Mouse (Mus musculus): Measurements from ENCODE around the gene Tmem213. TPM values are rescaled to one million over a fixed set of nuclear protein-coding genes. Genes with fewer than 3 reads are reported as not detected.

Gene Tmem213
- polyA plus RNA-seq, 1 experiment from 2014 or later: not detected

DNA sequence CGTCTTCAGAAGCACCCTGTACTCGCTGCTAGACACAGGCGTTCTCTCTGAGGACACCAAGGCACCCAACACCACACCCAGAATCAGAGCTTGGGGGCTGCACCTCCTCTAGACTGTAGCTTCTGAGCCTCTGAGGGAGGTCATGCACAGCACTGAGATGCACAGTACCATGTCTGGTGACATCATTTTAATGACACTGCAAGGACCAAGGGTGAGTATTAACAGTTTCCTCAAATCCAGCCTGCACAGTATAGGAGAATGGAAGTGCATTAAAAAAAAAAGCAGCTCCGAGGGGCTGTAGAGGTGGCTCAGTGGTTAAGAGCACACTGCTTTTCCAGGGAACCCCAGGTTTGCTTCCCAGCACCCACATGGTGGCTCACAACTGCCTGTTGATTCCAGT lies 50.5 kb downstream of the Tmem213 start:
- 71% methylated on average over 4 of the region's 4 CpGs for WGBS (ENCODE audit: insufficient replicate concordance)
- H3K4me2 ChIP-seq: no peak overlapping the region
- no peak overlapping the region for H3K9ac ChIP-seq
- H3K9me3 ChIP-seq (replicated peaks): no peaks in the 10 kb centered on the region
- no peak for DNase-seq
- no peak overlapping the region for H3K27ac ChIP-seq
- no peak overlapping the region for H3K4me3 ChIP-seq (replicated peaks)
- no peak for ATAC-seq (ENCODE audit: low read depth)
- no peaks in the 10 kb centered on the region for H3K4me1 ChIP-seq (replicated peaks)
- H3K27me3 ChIP-seq: no peaks in the 10 kb centered on the region
- no peaks in the 10 kb centered on the region for H3K36me3 ChIP-seq

DNA sequence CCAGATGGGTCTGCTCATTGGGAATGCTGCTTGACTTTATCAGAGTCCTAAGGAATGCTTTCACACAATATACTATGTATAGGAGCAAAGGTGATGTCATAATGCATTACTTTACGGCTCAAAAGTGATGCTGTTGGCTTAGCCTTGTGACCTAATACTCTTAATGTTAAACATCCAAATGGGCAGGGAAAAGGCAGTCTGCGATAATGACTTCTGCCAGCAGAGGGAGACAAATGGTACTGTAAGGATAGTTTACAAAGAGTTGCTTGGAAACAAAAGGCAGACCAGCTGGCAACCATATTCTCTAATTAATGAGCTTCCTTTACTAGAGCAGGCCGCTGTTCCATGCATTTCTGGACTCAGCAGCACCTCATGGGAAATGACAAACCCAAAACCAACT lies 51.0 kb downstream of the Tmem213 start:
- no peaks in the 10 kb centered on the region for H3K27me3 ChIP-seq
- ATAC-seq (ENCODE audit: low read depth): no peak
- no peak overlapping the region for H3K4me3 ChIP-seq (replicated peaks)
- H3K27ac ChIP-seq: no peak overlapping the region
- no peaks in the 10 kb centered on the region for H3K4me1 ChIP-seq (replicated peaks)
- no peaks in the 10 kb centered on the region for H3K9me3 ChIP-seq (replicated peaks)
- 21% methylated on average over 3 of the region's 3 CpGs for WGBS (ENCODE audit: insufficient replicate concordance)
- H3K36me3 ChIP-seq: no peaks in the 10 kb centered on the region
- H3K4me2 ChIP-seq: no peak overlapping the region
- DNase-seq: peak; percentile 38
- H3K9ac ChIP-seq: no peak overlapping the region

DNA sequence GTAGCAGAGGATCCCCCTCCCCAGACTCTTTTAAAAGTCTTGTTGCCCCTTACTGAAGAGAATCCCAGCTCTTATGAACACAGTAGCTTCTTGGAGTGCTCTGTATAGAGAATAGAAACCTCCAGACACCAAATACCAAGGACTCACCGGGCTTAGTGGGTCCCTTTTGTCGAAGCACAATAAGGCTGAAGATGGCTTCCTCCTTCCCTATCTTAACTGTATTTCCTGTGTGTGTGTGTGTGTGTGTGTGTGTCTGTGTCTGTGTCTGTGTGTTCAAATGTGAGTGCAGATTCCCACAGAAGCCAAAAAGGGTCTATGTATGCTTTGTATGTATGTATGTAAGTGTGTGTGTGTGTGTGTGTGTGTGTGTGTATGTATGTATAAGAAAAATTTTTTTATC lies 51.5 kb downstream of the Tmem213 start:
- no peak for DNase-seq
- H3K4me3 ChIP-seq (replicated peaks): no peak overlapping the region
- no peaks in the 10 kb centered on the region for H3K9me3 ChIP-seq (replicated peaks)
- H3K4me2 ChIP-seq: no peak overlapping the region
- ATAC-seq (ENCODE audit: low read depth): no peak
- no peaks in the 10 kb centered on the region for H3K4me1 ChIP-seq (replicated peaks)
- H3K27ac ChIP-seq: no peak overlapping the region
- no peaks in the 10 kb centered on the region for H3K36me3 ChIP-seq
- H3K9ac ChIP-seq: no peak overlapping the region
- WGBS (ENCODE audit: insufficient replicate concordance): 27% methylated on average over 2 of the region's 2 CpGs
- H3K27me3 ChIP-seq: no peaks in the 10 kb centered on the region

DNA sequence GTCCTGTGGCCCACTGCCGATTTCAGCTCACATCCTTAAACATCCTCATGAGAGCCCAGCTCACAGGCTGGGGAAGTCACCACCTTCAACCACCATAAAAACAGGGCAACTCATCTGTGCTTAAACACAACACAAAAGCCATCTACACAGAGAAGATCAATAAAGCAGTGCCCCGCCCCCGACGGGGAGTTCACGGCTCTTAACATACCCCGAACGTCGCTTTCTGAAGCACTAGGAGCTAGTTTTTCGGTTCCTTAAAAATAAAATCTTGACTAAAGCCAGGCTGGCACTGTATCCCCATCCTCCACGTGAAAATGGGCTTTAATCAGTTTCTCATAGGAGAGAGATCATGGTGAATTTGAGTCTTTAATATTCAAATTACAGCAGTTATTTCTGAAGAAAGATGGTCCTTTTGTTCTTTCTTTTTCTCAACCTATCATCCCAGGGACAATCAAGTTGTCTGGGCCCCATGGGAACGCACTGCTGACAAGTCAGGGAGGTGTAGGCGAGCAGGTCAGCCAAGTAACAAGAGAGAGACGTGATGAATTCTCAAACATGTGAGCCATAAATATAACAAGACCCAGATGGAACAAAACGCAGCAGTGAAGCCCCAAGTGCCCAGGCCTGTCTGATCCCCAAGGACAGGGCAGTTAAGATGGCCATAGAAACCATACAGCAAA lies 53.9 kb downstream of the Tmem213 start:
- DNase-seq: no peak
- H3K9ac ChIP-seq: no peak overlapping the region
- H3K9me3 ChIP-seq (replicated peaks): no peaks in the 10 kb centered on the region
- ATAC-seq (ENCODE audit: low read depth): no peak
- no peak overlapping the region for H3K4me3 ChIP-seq (replicated peaks)
- no peaks in the 10 kb centered on the region for H3K4me1 ChIP-seq (replicated peaks)
- no peaks in the 10 kb centered on the region for H3K27me3 ChIP-seq
- WGBS (ENCODE audit: insufficient replicate concordance): 69% methylated on average over 14 of the region's 14 CpGs
- no peaks in the 10 kb centered on the region for H3K36me3 ChIP-seq
- H3K4me2 ChIP-seq: no peak overlapping the region
- no peak overlapping the region for H3K27ac ChIP-seq

DNA sequence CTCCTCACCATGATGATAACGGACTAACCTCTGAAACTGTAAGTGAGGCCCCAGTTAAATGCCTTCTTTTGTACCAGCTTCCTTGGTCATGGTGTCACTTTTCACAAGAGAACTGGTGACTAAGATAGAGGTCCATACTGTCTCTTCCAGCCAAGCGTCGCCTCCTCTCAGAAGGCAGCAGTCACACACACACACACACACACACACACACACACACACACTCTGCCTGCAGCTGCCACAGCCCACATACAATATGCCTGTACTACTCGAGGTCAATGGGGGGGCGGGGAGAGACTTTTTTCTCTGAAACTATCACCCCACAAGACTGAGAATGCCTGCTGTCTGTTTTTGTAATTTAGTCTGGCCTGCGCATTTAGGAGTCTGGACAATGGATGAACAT lies 55.6 kb downstream of the Tmem213 start:
- Histone ChIP-seq H3K4me3 (replicated peaks) (no peak overlapping the region), H3K27ac (no peak overlapping the region), H3K4me1 (replicated peaks) (no peaks in the 10 kb centered on the region), H3K27me3 (no peaks in the 10 kb centered on the region), H3K9ac (no peak overlapping the region), H3K9me3 (replicated peaks) (no peaks in the 10 kb centered on the region), H3K36me3 (no peaks in the 10 kb centered on the region), H3K4me2 (no peak overlapping the region)
- 77% methylated on average over 6 of the region's 6 CpGs for WGBS (ENCODE audit: insufficient replicate concordance)
- ATAC-seq (ENCODE audit: low read depth) (no peak), DNase-seq (no peak)

DNA sequence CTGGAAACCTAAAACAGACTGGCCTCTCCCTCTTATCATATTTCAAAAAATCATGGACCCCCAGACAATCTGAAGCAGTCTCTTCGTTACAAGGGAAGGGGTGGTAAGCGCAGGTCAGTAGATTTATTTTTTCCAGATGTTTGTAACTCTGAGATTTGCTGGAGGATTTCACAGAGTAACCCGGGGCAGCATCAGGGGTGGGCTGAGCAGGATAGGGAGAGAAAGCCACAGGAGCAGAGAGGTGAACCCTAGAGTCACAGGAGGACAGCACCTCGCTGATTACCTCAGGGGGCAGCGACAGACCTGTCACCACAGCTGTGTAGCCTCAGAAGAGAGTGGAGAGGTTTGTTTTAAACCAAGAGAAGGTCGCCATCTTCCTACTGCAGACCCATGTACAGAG lies 56.3 kb downstream of the Tmem213 start:
- Histone ChIP-seq H3K4me1 (replicated peaks) (no peaks in the 10 kb centered on the region), H3K4me3 (replicated peaks) (no peak overlapping the region), H3K27ac (no peak overlapping the region), H3K27me3 (no peaks in the 10 kb centered on the region), H3K9me3 (replicated peaks) (no peaks in the 10 kb centered on the region), H3K9ac (no peak overlapping the region), H3K36me3 (no peaks in the 10 kb centered on the region), H3K4me2 (no peak overlapping the region)
- no peak for ATAC-seq (ENCODE audit: low read depth)
- 65% methylated on average over 6 of the region's 6 CpGs for WGBS (ENCODE audit: insufficient replicate concordance)
- no peak for DNase-seq

Other genes starting within 250 kb of the Tmem213 start
- gene Trim24, start 238.4 kb upstream of the Tmem213 start, polyA plus RNA-seq (2015; fragmentation: Nextera tagmentation; extraction: Ambion mirVana): 4.0 and 4.1 TPM in 2 replicates
- not detected in 2 replicates for gene Svopl, start 62.3 kb upstream of the Tmem213 start, polyA plus RNA-seq (2015; fragmentation: Nextera tagmentation; extraction: Ambion mirVana)
- gene Atp6v0a4, start 15.3 kb downstream of the Tmem213 start, polyA plus RNA-seq (2015; fragmentation: Nextera tagmentation; extraction: Ambion mirVana): 0.12 and 0.16 TPM in 2 replicates
- gene D630045J12Rik, start 144.8 kb downstream of the Tmem213 start, polyA plus RNA-seq (2015; fragmentation: Nextera tagmentation; extraction: Ambion mirVana): 0.28 and 0.31 TPM in 2 replicates
- 1.6 and 2.1 TPM in 2 replicates for gene Zc3hav1l, start 190.0 kb downstream of the Tmem213 start, polyA plus RNA-seq (2015; fragmentation: Nextera tagmentation; extraction: Ambion mirVana)
- 24.6 and 25.8 TPM in 2 replicates for gene Zc3hav1, start 245.3 kb downstream of the Tmem213 start, polyA plus RNA-seq (2015; fragmentation: Nextera tagmentation; extraction: Ambion mirVana)